Mouse (Mus musculus) G1E (cell line): Measurements from ENCODE around the gene Cldn6. TPM values are rescaled to one million over a fixed set of nuclear protein-coding genes. Genes with fewer than 3 reads are reported as not detected.

Source experiments
- ATAC-seq: 2 replicates; pipeline ENCODE4 v1.8.0; 2016; ENCODE audit warnings: mild to moderate bottlenecking; ENCODE audit not compliant: insufficient number of reproducible peaks, poor library complexity, low FRiP score, severe bottlenecking; ENCODE audit errors: extremely low read depth
- DNase-seq: peaks from one replicate; pipeline ENCODE4 v3.0.0; 2012; ENCODE audit warnings: low spot score
- H3K27me3 ChIP-seq: 2 replicates; pipeline ENCODE4 v1.6.1; 2012; ENCODE audit warnings: mild to moderate bottlenecking, low read length, inconsistent platforms; ENCODE audit not compliant: insufficient read depth
- H3K36me3 ChIP-seq: replicated peaks from 2 replicates; pipeline ENCODE3; 2012; ENCODE audit warnings: mild to moderate bottlenecking, inconsistent platforms
- H3K4me1 ChIP-seq: 2 replicates; pipeline ENCODE4 v1.6.1; 2012; ENCODE audit warnings: low read depth, low read length, inconsistent platforms, mixed read lengths; ENCODE audit not compliant: insufficient read depth
- H3K4me3 ChIP-seq: 2 replicates; pipeline ENCODE4 v1.5.1; 2012; ENCODE audit warnings: low read depth, mild to moderate bottlenecking, inconsistent platforms, low read length, moderate library complexity, mixed read lengths
- H3K9me3 ChIP-seq: replicated peaks from 2 replicates; pipeline ENCODE4 v1.6.1; 2012; ENCODE audit warnings: inconsistent platforms
- CTCF ChIP-seq: IDR thresholded peaks from 2 replicates; pipeline ENCODE4 v1.5.1; 2012; ENCODE audit warnings: low read depth, low read length, inconsistent platforms, mixed read lengths
- GATA1 ChIP-seq: IDR thresholded peaks from 2 replicates; pipeline ENCODE4 v1.6.1; 2012; ENCODE audit warnings: borderline replicate concordance, low read length, inconsistent platforms, mixed read lengths
- GATA2 ChIP-seq: IDR thresholded peaks from 2 replicates; pipeline ENCODE4 v1.6.1; 2012; ENCODE audit warnings: low read depth, low read length, inconsistent platforms, borderline replicate concordance
- POLR2AphosphoS5 ChIP-seq: IDR thresholded peaks from 2 replicates; pipeline ENCODE4 v1.6.1; 2012; ENCODE audit warnings: low read depth, low read length, inconsistent platforms; ENCODE audit not compliant: insufficient replicate concordance
- TAL1 ChIP-seq: conservative IDR thresholded peaks from 2 replicates; pipeline ENCODE4 v1.6.1; 2012; ENCODE audit warnings: low read depth, low read length, inconsistent platforms, mixed read lengths
- polyA plus RNA-seq: library from polyadenylated mRNA; stranded (reverse); fragments of >175 nt; gene quantifications from 2 replicates; pipeline ENCODE4 v1.2.3, GENCODE M21; 2012
- total RNA-seq, 2 experiments: library from RNA; stranded (forward) in 1 of 2; stranded (reverse) in 1 of 2; fragments of 200-1000 nt in 1 of 2; fragments of >200 nt in 1 of 2; fragmentation: Nextera tagmentation in 1 of 2; gene quantifications; 2 replicates each; pipeline ENCODE4 v1.2.3; 2014 to 2017

Cldn6 gene
- total and polyA plus RNA-seq, 3 experiments, result not detected

- TF ChIP-seq GATA2 (no peak), CTCF (no peak), TAL1 (no peak), GATA1 (no peak), POLR2AphosphoS5 (no peak)
- Histone ChIP-seq H3K4me1 (no peaks in the 10 kb centered on the region), H3K27me3 (peaks cover 55% of the 10 kb centered on the region), H3K9me3 (no peaks in the 10 kb centered on the region), H3K4me3 (no peak overlapping the region), H3K36me3 (no peaks in the 10 kb centered on the region)
- ATAC-seq, result no peak
- no peak for DNase-seq
Observed at GRCm38 (mm10) chr17:23717003-23717402, 38.0 kb downstream of the Cldn6 start.

DNA sequence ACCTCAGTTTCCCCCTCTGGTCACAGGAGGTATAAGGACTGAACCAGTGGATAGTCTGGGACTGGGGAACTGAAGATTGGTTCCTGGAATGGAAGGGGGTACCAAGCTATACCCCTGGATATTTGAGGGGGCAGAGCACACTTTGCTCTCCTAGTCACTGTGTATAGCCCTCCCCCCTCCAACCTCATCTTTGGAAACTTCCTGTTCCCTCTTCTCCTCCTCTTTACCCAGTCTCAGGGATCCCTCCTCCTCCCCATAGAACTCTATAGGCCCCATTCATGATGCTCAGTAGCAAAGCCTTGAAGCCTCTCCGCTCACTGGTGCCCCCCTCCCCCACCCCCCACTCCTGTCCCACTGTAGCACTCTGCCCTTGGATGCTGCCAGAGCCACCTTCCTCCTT, 40.4 kb downstream of the Cldn6 start:
- no peak for DNase-seq
- Histone ChIP-seq H3K4me1 (no peaks in the 10 kb centered on the region), H3K9me3 (no peaks in the 10 kb centered on the region), H3K27me3 (peaks cover 43% of the 10 kb centered on the region), H3K36me3 (no peaks in the 10 kb centered on the region), H3K4me3 (no peak overlapping the region)
- ATAC-seq, result no peak
- TF ChIP-seq TAL1, result no peak
- TF ChIP-seq GATA2, result no peak

DNA sequence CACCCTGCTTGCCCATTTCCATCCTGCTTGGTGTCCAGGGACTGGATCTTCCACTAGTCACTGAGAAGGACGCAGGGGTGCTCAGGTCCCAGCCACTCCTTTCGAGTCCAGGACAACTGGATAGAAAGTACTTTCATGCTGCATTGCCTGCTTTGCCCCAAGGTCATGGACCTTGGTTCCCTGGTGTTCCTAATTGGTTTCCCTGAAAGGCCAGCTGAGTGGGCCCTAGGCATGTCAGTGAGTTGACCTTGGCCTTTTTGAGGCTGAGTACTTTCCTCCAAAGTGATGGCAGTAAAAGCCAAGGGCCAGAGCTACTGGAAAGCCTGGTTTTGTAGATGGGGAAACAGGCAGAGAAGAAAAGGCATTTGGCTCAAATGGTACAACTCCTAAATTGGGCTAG, 42.8 kb downstream of the Cldn6 start:
- Histone ChIP-seq H3K4me3 (no peak overlapping the region), H3K9me3 (no peaks in the 10 kb centered on the region), H3K36me3 (no peaks in the 10 kb centered on the region), H3K27me3 (peaks cover 38% of the 10 kb centered on the region), H3K4me1 (peaks cover 14% of the 10 kb centered on the region)
- ATAC-seq, result no peak
- TF ChIP-seq TAL1 (no peak), GATA2 (no peak), CTCF (no peak), POLR2AphosphoS5 (no peak), GATA1 (no peak)
- DNase-seq, result no peak

- Histone ChIP-seq H3K27me3 (peaks cover 38% of the 10 kb centered on the region), H3K36me3 (no peaks in the 10 kb centered on the region), H3K9me3 (no peaks in the 10 kb centered on the region), H3K4me1 (peaks cover 21% of the 10 kb centered on the region), H3K4me3 (no peak within 1 kb of the TSS)
- TF ChIP-seq GATA1, result no peak
- no peak for TF ChIP-seq TAL1
- TF ChIP-seq POLR2AphosphoS5, result no peak
- no peak for TF ChIP-seq GATA2
- no peak for TF ChIP-seq CTCF
- no peak for DNase-seq
- ATAC-seq, result no peak
Observed at GRCm38 (mm10) chr17:23722376-23723125, 43.5 kb downstream of the Cldn6 start, which contains the start of gene 1520401A03Rik. Gene 1520401A03Rik, minus strand, starts transcription at chr17:23722783.

DNA sequence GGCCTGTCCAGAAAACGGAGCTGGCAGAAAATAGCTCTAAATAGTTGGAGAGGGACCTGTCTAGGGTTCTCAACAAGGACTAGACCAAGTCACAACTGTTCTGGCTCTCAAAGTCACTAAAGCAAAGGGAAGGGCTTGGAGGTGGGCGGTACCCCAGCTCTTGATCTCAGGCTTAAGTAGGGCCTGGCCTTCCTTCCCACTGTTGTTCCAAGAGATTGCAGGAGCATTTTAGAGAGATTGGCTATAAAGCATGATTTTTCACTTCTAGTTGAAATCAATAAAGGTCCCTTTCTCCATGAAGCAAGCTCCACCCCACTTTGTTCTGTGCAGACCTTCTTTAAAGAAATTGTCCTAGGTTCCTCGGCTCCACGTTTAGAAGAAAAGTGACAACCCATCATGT, 46.4 kb downstream of the Cldn6 start:
- H3K4me1 ChIP-seq, result peaks cover 29% of the 10 kb centered on the region
- H3K36me3 ChIP-seq, result peaks cover 7% of the 10 kb centered on the region
- peaks cover 23% of the 10 kb centered on the region for H3K27me3 ChIP-seq
- DNase-seq (no peak), ATAC-seq (no peak)
- TF ChIP-seq POLR2AphosphoS5, result no peak
- H3K4me3 ChIP-seq, result peak overlapping the region; percentile 83
- H3K9me3 ChIP-seq, result no peaks in the 10 kb centered on the region

DNA sequence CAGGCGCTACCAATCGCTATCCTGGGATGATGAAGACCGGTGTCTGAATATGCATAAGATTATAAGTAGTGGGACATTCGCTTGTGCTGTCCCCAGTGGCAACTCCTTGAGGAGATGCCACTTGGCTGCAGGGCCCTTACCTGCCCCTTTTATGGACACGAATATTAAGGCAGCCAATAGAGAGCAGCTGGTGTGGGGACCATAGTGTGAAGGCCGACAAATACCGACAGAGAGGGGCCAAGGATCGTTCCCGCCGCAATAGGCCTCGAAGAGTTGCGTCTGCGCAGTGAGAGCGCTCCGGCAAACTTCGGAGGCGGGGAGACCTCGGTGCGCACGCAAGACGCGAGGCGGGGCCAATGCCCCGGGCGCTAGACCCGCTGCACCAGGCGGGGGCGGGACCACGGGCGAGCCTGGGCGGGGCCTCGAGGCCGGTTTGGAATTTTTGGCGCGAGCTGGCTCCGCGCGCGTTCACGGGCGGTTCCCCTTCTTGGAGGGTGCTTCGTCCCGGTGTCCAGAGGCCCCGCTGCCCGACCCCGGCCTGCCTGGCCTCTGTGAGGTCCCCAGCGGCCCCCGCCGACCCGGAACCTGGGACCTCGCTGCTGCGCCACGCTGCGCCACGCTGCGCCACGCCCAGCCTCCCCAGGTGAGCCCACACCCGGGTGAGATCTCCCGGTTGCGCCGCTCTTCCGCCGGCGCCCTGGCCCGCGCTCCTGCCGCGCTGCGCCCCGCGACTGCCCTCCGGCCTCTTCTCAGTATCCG, 47.1 kb downstream of the Cldn6 start, which contains the start of gene Pkmyt1:
Pkmyt1 (plus strand) TSS at position 338 of the 759 bp plus-strand sequence.
- peak; percentile 96 for DNase-seq
- H3K36me3 ChIP-seq, result peaks cover 7% of the 10 kb centered on the region
- H3K4me3 ChIP-seq, result peak within 1 kb of the TSS; percentile 83
- no peak for TF ChIP-seq GATA1
- TF ChIP-seq CTCF, result no peak
- no peak for TF ChIP-seq TAL1
- no peak for TF ChIP-seq POLR2AphosphoS5
- no peak for TF ChIP-seq GATA2
- no peaks in the 10 kb centered on the region for H3K9me3 ChIP-seq
- H3K4me1 ChIP-seq, result peaks cover 29% of the 10 kb centered on the region
- peaks cover 16% of the 10 kb centered on the region for H3K27me3 ChIP-seq
- peak; percentile 80 for ATAC-seq
